Mouse (Mus musculus) heart, postnatal 25 days (tissue): Measurements from ENCODE around the gene Tk1. TPM values are rescaled to one million over a fixed set of nuclear protein-coding genes. Genes with fewer than 3 reads are reported as not detected.
"Not testable (repeated sequence)": the region's sequence is repeated elsewhere in the genome, so short reads cannot be mapped to it uniquely, and the experiment has no call there.

Experiments
- DNase-seq: peaks from one replicate; pipeline ENCODE4 v3.0.0; 2022; ENCODE audit warnings: low spot score
- intact Hi-C: fragments of 180-260 bp; cut with DNase I; formaldehyde crosslinking; loops from one replicate; pipeline ENCODE4 v1.15.1; 2025
- total RNA-seq, 2 experiments: library from RNA; stranded (reverse); gene quantifications; 2 replicates each; pipeline ENCODE4 v1.2.3; 2021

Gene Tk1
- total RNA-seq, 2 experiments from 2014 or later = 2.3 to 3.2 TPM

GRCm38 (mm10) chr11:117826164-117826563 lies 272 bp upstream of the Tk1 start:
- no peak for DNase-seq
- intact Hi-C loops = no loop called here

GRCm38 (mm10) chr11:117824060-117824969 lies 1.6 kb downstream of the Tk1 start:
- peak; percentile 66 for DNase-seq
- intact Hi-C loops = loop anchor here (1.0 to 2.0 kb wide), 4 partner anchors 34 to 440 kb away; no protein-coding TSS in a partner anchor

- DNase-seq = no peak
- intact Hi-C loops = no loop called here
Observed at GRCm38 (mm10) chr11:117823411-117823810, 2.5 kb downstream of the Tk1 start.

- intact Hi-C loops = no loop called here
- DNase-seq = no peak
Observed at GRCm38 (mm10) chr11:117822728-117823241, 3.1 kb downstream of the Tk1 start.

GRCm38 (mm10) chr11:117821868-117822267 lies 4.0 kb downstream of the Tk1 start:
- no peak for DNase-seq
- intact Hi-C loops = no loop called here

GRCm38 (mm10) chr11:117820173-117820572 lies 5.7 kb downstream of the Tk1 start:
- intact Hi-C loops = no loop called here

GRCm38 (mm10) chr11:117819095-117819494 lies 6.8 kb downstream of the Tk1 start:
- intact Hi-C loops = no loop called here

More at GRCm38 (mm10) chr11:117820173-117820572, 5.7 kb downstream of the Tk1 start:
- DNase-seq = no peak

GRCm38 (mm10) chr11:117816389-117816996 lies 9.4 kb downstream of the Tk1 start:
- intact Hi-C loops = no loop called here
- DNase-seq = no peak

More at GRCm38 (mm10) chr11:117819095-117819494, 6.8 kb downstream of the Tk1 start:
- DNase-seq = peak; percentile 44

- intact Hi-C loops, DNase-seq: not testable (repeated sequence)
Observed at GRCm38 (mm10) chr11:117815850-117816249, 10.0 kb downstream of the Tk1 start.

GRCm38 (mm10) chr11:117814704-117815366 lies 11.1 kb downstream of the Tk1 start:
- no peak for DNase-seq
- intact Hi-C loops = no loop called here

- DNase-seq = no peak
- intact Hi-C loops = no loop called here
Observed at GRCm38 (mm10) chr11:117813867-117814266, 12.0 kb downstream of the Tk1 start.

- DNase-seq = peak; percentile 68
- intact Hi-C loops = no loop called here
Observed at GRCm38 (mm10) chr11:117810401-117811046, 15.4 kb downstream of the Tk1 start.

GRCm38 (mm10) chr11:117809407-117810311 lies 16.2 kb downstream of the Tk1 start, which contains the start of the genes Gm20708 and Syngr2:
Gene Gm20708 (plus strand): TSS chr11:117809668.
Gene Syngr2 (plus strand): TSS chr11:117809668.
- intact Hi-C loops = no loop called here
- peak; percentile 61 for DNase-seq

- intact Hi-C loops = no loop called here
- no peak for DNase-seq
Observed at GRCm38 (mm10) chr11:117806781-117807180, 19.1 kb downstream of the Tk1 start.

GRCm38 (mm10) chr11:117803166-117803688 lies 22.7 kb downstream of the Tk1 start:
- intact Hi-C loops = no loop called here
- DNase-seq = no peak

GRCm38 (mm10) chr11:117801650-117802049 lies 24.2 kb downstream of the Tk1 start:
- no peak for DNase-seq
- intact Hi-C loops = no loop called here

GRCm38 (mm10) chr11:117800038-117800437 lies 25.9 kb downstream of the Tk1 start:
- no peak for DNase-seq
- intact Hi-C loops = no loop called here

GRCm38 (mm10) chr11:117799174-117799573 lies 26.7 kb downstream of the Tk1 start:
- no peak for DNase-seq
- intact Hi-C loops = no loop called here
